Mouse (Mus musculus) 3T3-L1 (cell line): Measurements from ENCODE around the gene Nemf.

Experiments used
- DNase-seq: peaks from one replicate; pipeline ENCODE4 v3.0.0-alpha.2; 2015; ENCODE audit warnings: low read depth, low spot score

The Nemf gene

GRCm38 (mm10) chr12:69306333-69306732 is 50.6 kb downstream of the Nemf start:
- no peak for DNase-seq

DNA sequence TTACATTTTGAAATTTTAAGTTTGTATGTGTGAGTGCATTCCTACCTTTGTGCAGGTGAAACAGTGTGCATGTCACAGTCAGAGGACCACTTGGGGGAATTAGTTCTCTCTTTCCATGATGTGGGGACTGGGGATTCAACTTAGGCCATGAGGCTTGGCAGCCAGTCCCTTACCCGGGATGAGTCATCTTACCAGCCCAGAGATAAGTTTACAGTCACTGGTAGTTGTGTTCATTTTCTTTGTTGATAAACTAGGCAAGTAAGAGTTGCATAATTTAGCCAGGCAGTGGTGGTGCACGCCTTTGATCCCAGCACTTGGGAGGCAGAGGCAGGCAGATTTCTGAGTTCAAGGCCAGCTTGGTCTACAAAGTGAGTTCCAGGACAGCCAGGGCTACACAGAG is 52.9 kb downstream of the Nemf start:
- DNase-seq = peak; percentile 57

DNA sequence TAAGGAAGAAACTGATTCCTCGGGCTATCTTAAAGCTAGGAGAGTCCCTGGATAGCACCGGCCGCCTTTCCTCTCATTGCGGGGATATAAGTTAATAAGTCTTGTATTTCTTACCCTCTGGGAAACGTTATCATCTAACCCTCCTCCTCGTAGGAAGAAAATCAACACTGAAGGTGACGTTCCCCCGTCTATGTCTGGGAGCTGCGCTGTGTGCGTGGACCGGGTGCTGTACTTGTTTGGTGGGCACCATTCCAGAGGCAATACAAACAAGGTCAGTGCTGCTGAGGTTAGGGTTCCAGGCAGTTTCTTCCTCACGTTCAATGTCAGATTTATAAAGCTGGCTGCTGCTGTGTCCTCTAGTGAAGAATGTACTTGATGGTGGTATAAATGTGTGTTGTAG is 54.8 kb downstream of the Nemf start:
- DNase-seq = no peak

DNA sequence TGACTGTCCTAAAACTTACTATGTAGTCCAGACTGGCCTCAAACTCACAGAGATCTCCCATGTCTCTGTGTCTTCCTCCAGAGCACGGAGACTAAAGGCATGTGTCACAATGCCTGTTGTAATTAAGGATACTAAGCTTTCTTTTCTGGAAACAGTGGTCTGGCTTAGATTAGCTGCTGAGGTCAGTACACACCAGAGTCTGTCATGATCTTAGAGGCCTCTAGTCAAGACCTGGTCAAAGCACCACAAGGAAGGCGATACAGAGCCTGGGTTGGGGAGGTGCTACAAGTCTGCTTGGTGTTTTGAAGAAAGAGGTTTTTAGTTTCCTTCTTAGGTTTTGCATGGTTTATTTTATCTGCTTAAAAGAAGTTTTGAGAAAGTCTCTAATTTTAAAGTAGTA is 56.6 kb downstream of the Nemf start:
- no peak for DNase-seq

DNA sequence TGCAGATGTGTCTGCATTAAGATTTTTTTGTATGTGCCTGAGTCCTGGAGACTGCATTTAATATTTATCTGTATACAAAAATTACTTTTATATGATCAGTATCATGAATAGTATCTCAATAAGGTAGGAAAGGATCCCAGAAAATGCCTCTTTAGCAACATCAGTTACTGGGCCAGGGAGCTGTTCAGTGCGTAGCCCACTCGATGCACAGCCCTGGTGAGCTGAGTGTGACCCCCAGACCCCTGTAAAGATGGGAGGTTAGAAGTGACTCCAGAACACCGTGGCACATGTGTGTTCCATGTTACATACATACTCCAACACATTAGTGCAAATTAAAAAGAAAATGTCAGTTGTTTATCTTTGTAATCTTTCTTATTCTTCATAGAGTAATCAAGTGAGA is 57.1 kb downstream of the Nemf start:
- DNase-seq = no peak

GRCm38 (mm10) chr12:69299231-69299630 is 57.7 kb downstream of the Nemf start:
- DNase-seq = no peak

DNA sequence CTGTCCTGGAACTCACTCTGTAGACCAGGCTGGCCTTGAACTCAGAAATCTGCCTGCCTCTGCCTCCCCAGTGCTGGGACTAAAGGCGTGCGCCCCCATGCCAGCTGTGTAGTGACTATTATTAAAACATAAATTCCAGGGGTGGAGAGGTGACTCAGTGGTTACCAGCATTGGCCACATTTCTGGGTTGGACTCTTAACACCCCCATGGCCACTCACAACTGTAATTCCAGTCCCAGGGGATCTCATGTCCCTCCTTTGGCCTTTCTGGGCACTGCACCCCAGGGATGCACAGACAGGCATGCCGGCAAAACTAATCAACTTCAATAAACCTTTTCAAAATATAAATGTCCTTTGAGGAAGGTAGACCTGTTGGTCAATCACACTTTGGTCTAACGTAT is 58.7 kb downstream of the Nemf start:
- DNase-seq = peak; percentile 49

DNA sequence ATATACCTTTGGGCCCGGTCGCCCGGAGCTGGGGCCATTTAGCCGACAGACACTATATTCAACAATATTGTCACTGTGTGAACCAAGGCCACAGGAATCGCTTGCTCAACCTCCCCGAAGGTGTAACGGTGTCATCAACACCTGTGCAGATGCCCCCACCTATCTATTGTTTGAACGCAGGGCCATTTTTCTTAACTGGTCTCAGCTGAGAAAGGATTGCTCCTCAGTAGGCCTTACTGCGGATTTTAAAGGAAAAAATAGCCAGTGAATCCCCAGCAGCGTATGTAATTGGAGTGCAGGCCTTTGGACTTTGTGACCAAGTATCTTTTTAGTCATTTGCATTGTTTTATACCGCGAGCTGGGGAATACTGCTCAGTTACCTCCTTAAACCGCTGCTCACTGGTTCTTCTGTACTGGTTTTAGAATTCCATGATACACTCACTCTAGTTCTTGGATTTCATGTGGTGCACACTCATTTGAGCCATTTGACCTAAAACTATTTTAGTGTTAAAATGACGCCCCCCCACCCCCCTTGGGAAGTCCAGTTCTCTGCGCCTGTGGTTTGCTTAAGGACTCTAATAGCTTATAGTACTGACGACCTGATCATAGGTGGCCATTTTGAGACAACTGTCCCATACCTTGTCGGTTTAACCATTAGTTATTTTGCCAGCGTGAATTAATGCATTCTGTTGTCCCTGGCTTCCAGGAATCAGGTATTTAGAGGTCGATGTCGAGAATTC is 59.4 kb downstream of the Nemf start:
- DNase-seq = peak; percentile 51

DNA sequence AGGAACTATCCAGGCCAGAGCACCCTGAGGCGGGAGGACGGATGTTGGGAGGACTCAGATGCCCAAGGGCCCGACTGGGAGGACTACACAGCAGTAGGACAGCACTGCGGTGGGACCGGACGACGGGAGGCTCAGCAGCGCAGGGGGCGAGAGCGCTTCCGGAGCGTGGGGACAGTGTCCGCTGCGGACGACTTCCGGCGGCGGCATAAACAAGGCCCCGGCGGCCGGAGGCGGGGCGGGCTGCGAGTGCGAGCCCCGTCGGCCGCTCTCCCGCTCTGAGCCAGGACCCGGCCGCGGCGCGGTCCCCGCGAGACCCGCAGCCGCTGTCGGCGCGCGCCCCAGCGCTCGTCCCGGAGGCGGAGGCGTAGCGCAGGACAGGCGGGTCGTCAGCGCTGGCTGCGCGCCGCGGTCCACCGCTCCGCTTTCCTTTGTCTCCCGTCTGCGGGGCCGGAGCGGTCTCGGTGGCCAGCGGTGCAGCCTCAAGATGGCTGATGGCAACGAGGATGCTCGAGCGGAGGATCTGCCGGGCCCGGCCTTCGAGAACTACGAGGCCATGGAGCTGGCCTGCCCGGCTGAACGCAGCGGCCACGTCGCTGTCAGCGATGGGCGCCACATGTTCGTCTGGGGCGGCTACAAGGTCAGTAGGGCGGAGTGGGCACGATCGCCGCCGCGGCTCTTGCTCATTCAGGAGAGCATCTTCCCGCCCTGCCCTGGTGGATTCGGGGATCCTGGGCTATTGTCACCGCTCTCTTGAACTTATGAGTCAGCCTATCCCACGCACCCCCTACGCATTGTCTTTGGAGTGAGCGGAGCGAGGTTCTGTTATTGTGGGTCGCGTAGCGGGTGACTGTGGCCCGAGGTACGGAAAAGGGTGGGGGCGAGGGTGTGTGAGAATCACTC is 60.2 kb downstream of the Nemf start, which contains the start of gene Klhdc2:
TSS of gene Klhdc2 (plus strand) at position 171 of the 900 bp plus-strand sequence.
- peak; percentile 91 for DNase-seq

GRCm38 (mm10) chr12:69295651-69296050 is 61.3 kb downstream of the Nemf start:
- peak; percentile 12 for DNase-seq

- no peak for DNase-seq
These were observed 62.0 kb downstream of the Nemf start for GRCm38 (mm10) chr12:69294936-69295335.

DNA sequence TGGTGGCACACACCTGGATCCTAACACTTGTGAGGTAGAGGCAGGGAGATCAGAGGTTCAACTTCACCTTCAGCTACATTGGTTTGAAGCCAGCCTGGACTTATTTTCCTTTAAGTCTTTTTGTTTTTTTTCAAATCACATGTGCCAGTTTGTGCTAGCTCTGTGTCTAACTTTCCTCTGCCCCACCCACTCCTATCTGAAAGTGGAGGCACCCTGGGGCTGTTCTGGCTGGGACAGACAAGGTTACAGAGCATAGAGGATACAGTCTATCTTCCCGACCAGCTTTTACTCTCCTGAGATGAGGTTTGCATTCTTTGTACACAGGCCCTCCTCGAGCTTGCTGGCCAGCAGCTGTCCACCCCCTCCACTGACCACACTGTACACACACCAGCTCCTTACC is 63.1 kb downstream of the Nemf start:
- no peak for DNase-seq

GRCm38 (mm10) chr12:69292401-69292800 is 64.6 kb downstream of the Nemf start:
- no peak for DNase-seq

GRCm38 (mm10) chr12:69288699-69289098 is 68.3 kb downstream of the Nemf start:
- DNase-seq = no peak

- DNase-seq = no peak
These were observed 69.4 kb downstream of the Nemf start for GRCm38 (mm10) chr12:69287535-69287934.

DNA sequence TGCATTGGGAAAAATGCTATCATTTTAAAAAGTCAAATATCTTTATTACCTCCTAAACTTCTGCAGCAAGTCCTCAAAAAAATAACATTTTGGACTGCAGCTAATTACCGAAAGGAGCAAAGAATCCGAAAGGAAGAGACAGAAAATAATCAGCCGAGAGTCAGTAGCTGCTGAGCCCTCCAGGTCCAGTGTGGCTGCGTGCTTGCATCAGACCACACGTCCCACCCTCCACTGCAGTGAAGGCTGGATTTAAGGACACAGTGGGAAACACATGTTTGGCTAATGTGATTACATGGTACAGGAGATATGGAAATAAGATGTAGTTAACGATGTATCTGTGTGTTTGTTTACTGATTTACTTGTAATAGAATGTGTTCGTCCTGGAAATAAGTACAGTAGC is 73.8 kb downstream of the Nemf start:
- DNase-seq = no peak

GRCm38 (mm10) chr12:69280915-69281314 is 76.0 kb downstream of the Nemf start:
- no peak for DNase-seq

- no peak for DNase-seq
These were observed 77.0 kb downstream of the Nemf start for GRCm38 (mm10) chr12:69279931-69280469.

- no peak for DNase-seq
These were observed 88.0 kb downstream of the Nemf start for GRCm38 (mm10) chr12:69268956-69269355.

- DNase-seq = no peak
These were observed 88.9 kb downstream of the Nemf start for GRCm38 (mm10) chr12:69267956-69268632.

DNA sequence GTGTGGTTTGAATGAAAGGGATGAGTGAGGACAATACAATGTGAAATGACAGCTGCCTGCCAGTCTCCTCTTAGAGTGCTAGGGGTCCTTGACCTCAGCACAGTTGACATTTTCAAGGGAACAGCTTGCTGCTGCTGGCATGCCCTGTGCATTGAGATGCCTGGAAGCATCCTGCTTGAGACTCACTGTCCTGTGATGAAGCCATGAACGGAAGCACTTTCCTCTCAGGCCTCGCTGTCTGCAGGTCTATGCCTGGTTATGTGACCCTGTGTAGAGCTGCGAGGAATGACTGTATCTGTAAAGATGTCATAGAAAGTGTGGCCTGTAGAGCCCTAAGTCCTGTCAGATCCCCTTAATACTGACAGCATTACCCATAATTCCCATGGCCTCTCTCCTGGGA is 91.9 kb downstream of the Nemf start:
- DNase-seq = no peak

- DNase-seq = no peak
These were observed 94.7 kb downstream of the Nemf start for GRCm38 (mm10) chr12:69262251-69262650.
